Mouse (Mus musculus) subcutaneous adipose tissue, adult 2 months (tissue): ENCODE results near the gene Ephb1. TPM values are rescaled to one million over a fixed set of nuclear protein-coding genes. Genes with fewer than 3 reads are reported as not detected.

Experiments
- polyA plus RNA-seq: library from polyadenylated mRNA; depleted of rRNA; stranded (reverse); fragments of >200 nt; gene quantifications from 2 replicates; pipeline ENCODE4 v1.2.3, GENCODE M21; 2012; ENCODE audit warnings: low replicate concordance; rRNA removed

Gene Ephb1
- polyA plus RNA-seq: 1.5 and 2.5 TPM in 2 replicates

GRCm38 (mm10) chr9:102354561-102354973 lies at the start of gene Ephb1:
Ephb1 (minus strand) TSS chr9:102354693.

Other genes with a start within 250 kb of the Ephb1 start
- gene Ky, start 151.1 kb upstream of the Ephb1 start, polyA plus RNA-seq: 0.14 and 0.42 TPM in 2 replicates